Mouse (Mus musculus) layer of hippocampus, postnatal 25 days (tissue): Measurements from ENCODE around the gene Eif3c. TPM values are rescaled to one million over a fixed set of nuclear protein-coding genes. Genes with fewer than 3 reads are reported as not detected.

Source experiments
- DNase-seq, 2 experiments: peaks; one replicate each; pipeline ENCODE4 v3.0.0; 2022; ENCODE audit warnings: mixed read lengths in 2 of 2, low spot score in 1 of 2; ENCODE audit errors: extremely low spot score in 1 of 2
- microRNA-seq, 2 experiments: library from miRNA; unstranded; fragments of <30 nt; microRNA quantifications; one replicate each; pipeline ENCODE4 v1.2.0; 2021
- total RNA-seq, 2 experiments: library from RNA; stranded (reverse); gene quantifications; 2 replicates each; pipeline ENCODE4 v1.2.3; 2021

Gene Eif3c
- total RNA-seq, 2 experiments from 2014 or later: 184 to 193 TPM

GRCm38 (mm10) chr7:126497966-126498365, 68.2 kb downstream of the Eif3c start:
- no peak for DNase-seq

GRCm38 (mm10) chr7:126496475-126496874, 69.7 kb downstream of the Eif3c start:
- DNase-seq: no peak

Small RNA genes within 50 kb of the gene (microRNA-seq; reads per million reads assigned to microRNA genes)
- 7.4 to 10.7 reads per million in 2 experiments for gene Mir7059

Other genes starting within 250 kb of the Eif3c start
- gene Lat, start 196.8 kb downstream of the Eif3c start, total RNA-seq: 1 to 10 TPM; 1.1 to 1.3 TPM
- 10 to 100 TPM; 87.5 to 89.6 TPM for gene Spns1, start 189.0 kb downstream of the Eif3c start, total RNA-seq
- gene Nfatc2ip, start 169.7 kb downstream of the Eif3c start, total RNA-seq: 1 to 10 TPM; 5.8 to 8.4 TPM
- not detected for gene Cd19, start 151.5 kb downstream of the Eif3c start, total RNA-seq
- gene Rabep2, start 137.7 kb downstream of the Eif3c start, total RNA-seq: 10 to 100 TPM in 1 of 2 experiments, 1 to 10 TPM in 1; 9.8 to 13.5 TPM
- gene Atp2a1, start 103.3 kb downstream of the Eif3c start, total RNA-seq: 1 to 10 TPM in 1 of 2 experiments, under 1 TPM in 1; 0.76 to 1.0 TPM
- 10 to 100 TPM; 70.8 to 73.1 TPM for gene Sh2b1, start 91.0 kb downstream of the Eif3c start, total RNA-seq
- 10 to 100 TPM; 77.2 to 78.8 TPM for gene Tufm, start 79.0 kb downstream of the Eif3c start, total RNA-seq
- 100 to 1,000 TPM; 101 to 134 TPM for gene Atxn2l, start 63.0 kb downstream of the Eif3c start, total RNA-seq
- gene Apobr, start 18.5 kb upstream of the Eif3c start, total RNA-seq: 1 to 10 TPM in 1 of 2 experiments, under 1 TPM in 1; 0.28 to 1.1 TPM
- gene Cln3, start 19.4 kb upstream of the Eif3c start, total RNA-seq: 10 to 100 TPM; 30.3 to 37.4 TPM
- not detected for gene Il27, start 28.5 kb upstream of the Eif3c start, total RNA-seq
- gene Nupr1, start 64.5 kb upstream of the Eif3c start, total RNA-seq: 1 to 10 TPM; 5.8 to 8.6 TPM
- gene Sgf29, start 82.9 kb upstream of the Eif3c start, total RNA-seq: 10 to 100 TPM; 30.5 to 35.1 TPM
- gene Sult1a1, start 110.0 kb upstream of the Eif3c start, total RNA-seq: 10 to 100 TPM in 1 of 2 experiments, 1 to 10 TPM in 1; 9.5 to 11.1 TPM
- 100 to 1,000 TPM; 104 to 112 TPM for gene Bola2, start 129.0 kb upstream of the Eif3c start, total RNA-seq
- 10 to 100 TPM; 16.4 to 19.4 TPM for gene Slx1b, start 129.4 kb upstream of the Eif3c start, total RNA-seq
- gene Coro1a, start 141.4 kb upstream of the Eif3c start, total RNA-seq: 100 to 1,000 TPM; 129 to 139 TPM
- gene Mapk3, start 193.2 kb upstream of the Eif3c start, total RNA-seq: 100 to 1,000 TPM; 147 to 168 TPM
- 1 to 10 TPM; 1.7 to 4.3 TPM for gene Gdpd3, start 199.9 kb upstream of the Eif3c start, total RNA-seq
- gene Ypel3, start 210.5 kb upstream of the Eif3c start, total RNA-seq: 100 to 1,000 TPM; 268 to 293 TPM
- gene Tbx6, start 215.1 kb upstream of the Eif3c start, total RNA-seq: under 1 TPM; 0.39 to 0.82 TPM
- gene Ppp4c, start 226.1 kb upstream of the Eif3c start, total RNA-seq: 10 to 100 TPM; 53.3 to 55.0 TPM
- gene Fam57b, start 231.3 kb upstream of the Eif3c start, total RNA-seq: 10 to 100 TPM; 80.3 to 95.6 TPM